Mouse (Mus musculus) central nervous system, embryonic 14 days (tissue): ENCODE results near the gene Tnfrsf18. TPM values are rescaled to one million over a fixed set of nuclear protein-coding genes. Genes with fewer than 3 reads are reported as not detected.

Experiments
- polyA plus RNA-seq: library from polyadenylated mRNA; depleted of rRNA; stranded (reverse); fragments of >200 nt; gene quantifications from 2 replicates; pipeline ENCODE4 v1.2.3, GENCODE M21; 2012; rRNA removed

The Tnfrsf18 gene
- 0.29 and 0.54 TPM in 2 replicates for polyA plus RNA-seq

GRCm38 (mm10) chr4:156026013-156026412 is at the start of gene Tnfrsf18:
TSS of gene Tnfrsf18 (plus strand) at chr4:156026164.

GRCm38 (mm10) chr4:155992241-155992905 is 33.6 kb upstream of the Tnfrsf18 start, which contains the start of the genes B3galt6 and Sdf4:
TSS of gene B3galt6 (minus strand) at chr4:155992649.
TSS of gene Sdf4 (plus strand) at chr4:155992872.

DNA sequence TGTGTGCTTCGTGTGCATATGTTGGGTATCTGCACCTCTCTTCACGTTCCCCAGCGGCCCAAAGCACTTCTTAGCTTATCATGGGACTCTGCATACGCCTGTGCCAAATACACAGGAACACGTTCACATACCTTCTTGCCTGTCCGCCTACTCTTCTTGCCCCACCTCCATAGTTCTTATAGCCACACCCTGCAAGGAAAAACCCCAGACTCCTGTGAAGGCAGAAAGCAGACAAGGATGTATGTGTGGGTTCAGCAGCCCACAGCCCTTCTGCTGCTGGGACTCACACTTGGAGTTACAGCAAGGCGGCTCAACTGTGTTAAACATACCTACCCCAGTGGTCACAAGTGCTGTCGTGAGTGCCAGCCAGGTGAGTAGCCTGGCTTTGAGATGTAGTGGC is 12.3 kb upstream of the Tnfrsf18 start, which contains the start of gene Tnfrsf4:
Gene Tnfrsf4 (plus strand): TSS at position 207 of the 400 bp plus-strand sequence.

DNA sequence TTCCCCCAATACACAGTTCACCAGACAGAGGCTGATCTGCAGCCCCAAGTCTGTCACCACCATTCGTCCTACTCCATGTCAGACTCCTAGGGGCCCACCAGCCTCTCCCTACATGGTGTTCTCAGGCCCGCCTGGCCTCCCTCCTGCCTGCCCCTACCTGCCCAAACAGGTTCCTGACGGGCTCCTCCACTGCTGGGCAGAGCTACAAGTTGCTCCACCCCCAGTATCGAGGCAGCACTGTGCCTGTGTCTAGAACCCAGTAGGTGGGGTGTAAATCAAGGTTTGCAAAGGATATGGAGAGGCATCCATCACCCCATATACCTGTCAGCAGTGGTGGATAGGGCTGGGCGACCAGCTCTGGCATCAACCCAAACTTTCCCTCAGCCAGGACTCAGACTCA is 33.3 kb downstream of the Tnfrsf18 start, which contains the start of gene Ttll10:
Gene Ttll10 (minus strand): TSS at position 154 of the 400 bp plus-strand sequence.

Other genes with a start within 250 kb of the Tnfrsf18 start
- 0.98 and 1.3 TPM in 2 replicates for gene Tmem88b, start 240.3 kb upstream of the Tnfrsf18 start, polyA plus RNA-seq
- gene Ankrd65, start 235.7 kb upstream of the Tnfrsf18 start, polyA plus RNA-seq = 0.06 TPM in 1 of 2 replicates, not detected in the other
- 121 and 130 TPM in 2 replicates for gene Mrpl20, start 223.3 kb upstream of the Tnfrsf18 start, polyA plus RNA-seq
- gene Ccnl2, start 213.7 kb upstream of the Tnfrsf18 start, polyA plus RNA-seq = 221 and 226 TPM in 2 replicates
- gene Aurkaip1, start 194.9 kb upstream of the Tnfrsf18 start, polyA plus RNA-seq = 107 and 111 TPM in 2 replicates
- 46.6 and 77.3 TPM in 2 replicates for gene Mxra8, start 186.5 kb upstream of the Tnfrsf18 start, polyA plus RNA-seq
- 149 and 150 TPM in 2 replicates for gene Dvl1, start 178.8 kb upstream of the Tnfrsf18 start, polyA plus RNA-seq
- 0.53 and 0.79 TPM in 2 replicates for gene Tas1r3, start 162.8 kb upstream of the Tnfrsf18 start, polyA plus RNA-seq
- gene Cptp, start 156.7 kb upstream of the Tnfrsf18 start, polyA plus RNA-seq = 20.1 and 21.9 TPM in 2 replicates
- gene Ints11, start 156.6 kb upstream of the Tnfrsf18 start, polyA plus RNA-seq = 67.9 and 76.2 TPM in 2 replicates
- 87.2 and 88.3 TPM in 2 replicates for gene Pusl1, start 134.4 kb upstream of the Tnfrsf18 start, polyA plus RNA-seq
- gene Acap3, start 134.3 kb upstream of the Tnfrsf18 start, polyA plus RNA-seq = 101 and 108 TPM in 2 replicates
- 117 and 126 TPM in 2 replicates for gene Ube2j2, start 82.3 kb upstream of the Tnfrsf18 start, polyA plus RNA-seq
- gene C1qtnf12, start 63.8 kb upstream of the Tnfrsf18 start, polyA plus RNA-seq = 9.6 and 14.8 TPM in 2 replicates
- gene B3galt6, start 33.5 kb upstream of the Tnfrsf18 start, polyA plus RNA-seq = 15.3 and 15.5 TPM in 2 replicates
- 57.2 and 69.7 TPM in 2 replicates for gene Sdf4, start 33.3 kb upstream of the Tnfrsf18 start, polyA plus RNA-seq
- 3.8 and 3.9 TPM in 2 replicates for gene Tnfrsf4, start 12.3 kb upstream of the Tnfrsf18 start, polyA plus RNA-seq
- 0.05 and 0.55 TPM in 2 replicates for gene Ttll10, start 33.2 kb downstream of the Tnfrsf18 start, polyA plus RNA-seq
- gene 9430015G10Rik, start 83.8 kb downstream of the Tnfrsf18 start, polyA plus RNA-seq = 62.6 and 67.3 TPM in 2 replicates
- 2.3 and 3.0 TPM in 2 replicates for gene Rnf223, start 104.3 kb downstream of the Tnfrsf18 start, polyA plus RNA-seq
- 456 and 465 TPM in 2 replicates for gene Agrn, start 171.3 kb downstream of the Tnfrsf18 start, polyA plus RNA-seq
- 10.0 and 16.4 TPM in 2 replicates for gene Isg15, start 174.7 kb downstream of the Tnfrsf18 start, polyA plus RNA-seq
- 4.1 and 4.4 TPM in 2 replicates for gene AW011738, start 177.1 kb downstream of the Tnfrsf18 start, polyA plus RNA-seq
- 1.0 and 1.1 TPM in 2 replicates for gene Perm1, start 189.7 kb downstream of the Tnfrsf18 start, polyA plus RNA-seq
- 96.4 and 97.6 TPM in 2 replicates for gene Plekhn1, start 208.7 kb downstream of the Tnfrsf18 start, polyA plus RNA-seq
- 112 TPM in 2 replicates for gene Noc2l, start 209.8 kb downstream of the Tnfrsf18 start, polyA plus RNA-seq
- gene Samd11, start 229.5 kb downstream of the Tnfrsf18 start, polyA plus RNA-seq = 5.7 and 6.8 TPM in 2 replicates